ENCODE assay signal across 10 mouse cellular contexts in genomic region chr4:127400165-127401145, GRCm38 (mm10). TPM values are rescaled to one million over a fixed set of nuclear protein-coding genes. Genes with fewer than 3 reads are reported as not detected.
DNase-seq lines count a peak whose midpoint lies in the region; ATAC-seq lines count a peak whose summit lies in the region.
"Had no signal": no experiment of that assay in that cellular context is flagged by ENCODE, and none has a peak within 500 bp of the region (broad histone marks: within the 10 kb centered on the region; RNA-seq: fewer than 3 reads in every experiment).

No protein-coding gene starts in this region.

- H3K4me2 ChIP-seq in heart, embryonic 11.5 days = no peak overlapping the region
- no peak overlapping the region for H3K4me2 ChIP-seq in kidney, embryonic 15.5 days

- no peak for ATAC-seq in heart, embryonic 11.5 days (replicated peaks; ENCODE audit: insufficient number of reproducible peaks, low FRiP score, low TSS enrichment)
- no peak for ATAC-seq in kidney, embryonic 15.5 days (replicated peaks; ENCODE audit: low FRiP score)

- H3K4me1 ChIP-seq in heart, embryonic 11.5 days (ENCODE audit: control insufficient read depth, insufficient read depth, low read length) = no peaks in the 10 kb centered on the region
- H3K4me1 ChIP-seq in kidney, embryonic 15.5 days = no peaks in the 10 kb centered on the region

- no peaks in the 10 kb centered on the region for H3K36me3 ChIP-seq in heart, embryonic 11.5 days (ENCODE audit: control insufficient read depth, insufficient read depth, low read length)
- H3K36me3 ChIP-seq in kidney, embryonic 15.5 days = no peaks in the 10 kb centered on the region

- DNase-seq in heart, adult 18-20 months = peak; percentile 6 to 36
- DNase-seq in retina, postnatal 1 day = peak; percentile 41
- no peak for DNase-seq in retina, embryonic 14.5 days (ENCODE audit: low spot score)
- peak; percentile 97 for DNase-seq in cerebellum, postnatal 14 days
- peak; percentile 20 for DNase-seq in thymus, postnatal 25 days
- no peak for DNase-seq in adrenal gland, postnatal 14 days

- no peak overlapping the region for H3K27ac ChIP-seq in heart, embryonic 11.5 days (ENCODE audit: low read depth, low read length)
- no peak overlapping the region for H3K27ac ChIP-seq in kidney, embryonic 15.5 days
- H3K27ac ChIP-seq: macrophage had no signal

- H3K9ac ChIP-seq in heart, embryonic 11.5 days (ENCODE audit: low read depth, low read length) = no peak overlapping the region
- H3K9ac ChIP-seq in kidney, embryonic 15.5 days = no peak overlapping the region

- H3K4me3 ChIP-seq in heart, embryonic 11.5 days (ENCODE audit: low read depth, low read length) = no peak overlapping the region
- no peak overlapping the region for H3K4me3 ChIP-seq in kidney, embryonic 15.5 days (replicated peaks)

- H3K9me3 ChIP-seq in heart, embryonic 11.5 days (replicated peaks; ENCODE audit: control insufficient read depth, low read length) = no peaks in the 10 kb centered on the region
- H3K9me3 ChIP-seq in kidney, embryonic 15.5 days (replicated peaks) = no peaks in the 10 kb centered on the region

- 40% methylated on average over 11 of the region's 11 CpGs for WGBS in heart, embryonic 11.5 days (ENCODE audit: insufficient replicate concordance)
- WGBS in kidney, embryonic 15.5 days = 57% methylated on average over 11 of the region's 11 CpGs

- no peaks in the 10 kb centered on the region for H3K27me3 ChIP-seq in heart, embryonic 11.5 days (ENCODE audit: control insufficient read depth, insufficient read depth, low read length)
- H3K27me3 ChIP-seq in kidney, embryonic 15.5 days = no peaks in the 10 kb centered on the region

RNA-seq across cellular contexts. Expression of gene Gjb5, which starts 42.5 kb away (rescaled TPM):
- total RNA-seq in heart, adult 18-20 months (2021) = under 1 TPM; 0.40 to 0.49 TPM
- polyA plus RNA-seq in heart, embryonic 11.5 days (2014; fragmentation: Nextera tagmentation; extraction: Ambion mirVana) = 0.45 and 0.70 TPM in 2 replicates
- polyA plus RNA-seq in kidney, embryonic 15.5 days (2015; fragmentation: Nextera tagmentation; extraction: Ambion mirVana) = 2.2 and 2.4 TPM in 2 replicates
- total RNA-seq in adrenal gland, postnatal 14 days (2021) = 0.37 and 0.49 TPM in 2 replicates
- total RNA-seq: liver, adult 2 months had no signal
- polyA plus RNA-seq: liver, adult 2 months; macrophage had no signal

RNA-seq across cellular contexts. Expression of gene Gjb4, which starts 46.6 kb away (rescaled TPM):
- not detected for total RNA-seq in heart, adult 18-20 months (2021)
- not detected in 2 replicates for polyA plus RNA-seq in heart, embryonic 11.5 days (2014; fragmentation: Nextera tagmentation; extraction: Ambion mirVana)
- polyA plus RNA-seq in kidney, embryonic 15.5 days (2015; fragmentation: Nextera tagmentation; extraction: Ambion mirVana) = 0.85 and 1.1 TPM in 2 replicates
- not detected in 2 replicates for total RNA-seq in adrenal gland, postnatal 14 days (2021)
- total RNA-seq: liver, adult 2 months had no signal
- polyA plus RNA-seq: liver, adult 2 months; macrophage had no signal

Comparison
In these comparisons a context has a peak if more than half of its experiments do, and no peak if none do; other contexts are left out.
1. DNase-seq: peak in heart, adult 18-20 months (2 of 2), retina, postnatal 1 day (single experiment), cerebellum, postnatal 14 days (2 of 2) and thymus, postnatal 25 days (single experiment); none in retina, embryonic 14.5 days (single experiment) and adrenal gland, postnatal 14 days (single experiment).